Mouse (Mus musculus): Measurements from ENCODE around the gene Cacna1e. TPM values are rescaled to one million over a fixed set of nuclear protein-coding genes. Genes with fewer than 3 reads are reported as not detected.

The Cacna1e gene
- polyA plus RNA-seq, 1 experiment from 2014 or later = 3.2 TPM

DNA sequence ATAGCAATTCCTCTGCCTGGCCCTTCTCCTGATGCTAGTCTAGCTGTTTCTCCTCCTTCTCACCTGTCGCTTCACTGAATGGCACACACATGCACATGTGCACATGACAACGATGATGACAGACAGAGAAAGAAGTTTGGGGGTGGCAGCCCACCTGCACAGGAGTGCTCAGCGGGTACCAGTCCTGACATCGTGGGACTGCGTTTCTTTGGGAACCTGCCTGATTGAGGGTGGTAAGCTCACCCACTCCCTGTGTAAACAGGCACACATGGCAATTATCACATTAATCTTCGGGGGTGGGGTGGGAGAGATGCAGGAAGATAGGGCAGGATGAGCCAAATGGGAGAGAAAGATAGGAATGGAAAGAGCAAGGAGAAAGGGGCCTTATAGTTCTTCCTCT is 318.3 kb downstream of the Cacna1e start:
- no peak overlapping the region for H3K9ac ChIP-seq
- no peaks in the 10 kb centered on the region for H3K27me3 ChIP-seq
- H3K36me3 ChIP-seq (replicated peaks) = no peaks in the 10 kb centered on the region
- no peak overlapping the region for H3K4me2 ChIP-seq
- no peak overlapping the region for H3K27ac ChIP-seq
- no peaks in the 10 kb centered on the region for H3K4me1 ChIP-seq
- ATAC-seq (ENCODE audit: low FRiP score) = no peak
- 87% methylated on average over 6 of the region's 6 CpGs for WGBS
- no peak overlapping the region for H3K4me3 ChIP-seq (replicated peaks)
- H3K9me3 ChIP-seq = no peaks in the 10 kb centered on the region

DNA sequence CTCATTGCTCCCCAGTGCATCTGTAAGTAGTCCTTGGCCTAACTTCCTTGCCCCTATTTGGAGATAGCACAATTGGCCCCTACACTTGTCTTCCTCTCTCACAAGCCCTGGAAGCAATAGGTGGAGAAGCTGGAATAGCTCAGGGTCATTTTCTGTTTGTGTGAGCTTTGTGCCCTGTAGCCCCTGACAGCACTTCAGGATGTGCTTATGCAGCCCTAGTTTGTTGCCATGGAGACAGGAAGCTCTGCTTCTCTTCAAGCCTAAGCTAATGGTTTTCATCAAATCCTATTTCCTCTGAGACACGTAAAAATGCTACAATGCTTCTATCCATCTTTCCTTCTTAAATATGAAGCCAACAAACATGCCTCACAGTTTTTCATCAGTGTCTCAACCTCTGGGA is 328.5 kb downstream of the Cacna1e start:
- H3K9ac ChIP-seq = no peak overlapping the region
- H3K27ac ChIP-seq = no peak overlapping the region
- H3K9me3 ChIP-seq = no peaks in the 10 kb centered on the region
- no peaks in the 10 kb centered on the region for H3K36me3 ChIP-seq (replicated peaks)
- ATAC-seq (ENCODE audit: low FRiP score) = no peak
- no peak overlapping the region for H3K4me2 ChIP-seq
- H3K27me3 ChIP-seq = no peaks in the 10 kb centered on the region
- WGBS = 35% methylated on average over 1 of the region's 1 CpGs
- H3K4me3 ChIP-seq (replicated peaks) = no peak overlapping the region
- H3K4me1 ChIP-seq = peaks cover 3% of the 10 kb centered on the region; the same call in 1 of the 2 replicates

DNA sequence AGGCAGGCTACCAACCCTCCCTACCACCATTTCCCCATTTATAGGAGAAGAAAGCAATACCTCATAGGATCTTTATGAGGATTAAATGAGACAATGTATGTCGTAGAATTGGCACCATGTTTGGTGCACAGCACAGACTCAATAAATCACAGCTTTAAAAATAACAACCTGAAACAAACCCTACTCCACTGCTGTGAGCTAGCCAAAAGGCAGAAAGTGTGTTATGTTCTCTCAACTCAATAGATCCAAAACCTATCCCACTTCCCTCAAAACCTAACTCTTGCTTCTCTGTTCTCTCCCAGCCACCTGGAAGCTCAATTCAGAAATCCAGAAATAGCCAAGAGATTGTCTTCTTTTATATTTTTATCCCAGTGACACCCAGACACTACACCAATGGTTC is 331.2 kb downstream of the Cacna1e start:
- Histone ChIP-seq H3K9ac (no peak overlapping the region), H3K4me3 (replicated peaks) (no peak overlapping the region), H3K9me3 (no peaks in the 10 kb centered on the region), H3K4me2 (no peak overlapping the region), H3K27ac (no peak overlapping the region), H3K27me3 (no peaks in the 10 kb centered on the region), H3K36me3 (replicated peaks) (no peaks in the 10 kb centered on the region), H3K4me1 (peaks cover 3% of the 10 kb centered on the region; the same call in 1 of the 2 replicates)
- no peak for ATAC-seq (ENCODE audit: low FRiP score)
- 97% methylated on average over 1 of the region's 1 CpGs for WGBS

DNA sequence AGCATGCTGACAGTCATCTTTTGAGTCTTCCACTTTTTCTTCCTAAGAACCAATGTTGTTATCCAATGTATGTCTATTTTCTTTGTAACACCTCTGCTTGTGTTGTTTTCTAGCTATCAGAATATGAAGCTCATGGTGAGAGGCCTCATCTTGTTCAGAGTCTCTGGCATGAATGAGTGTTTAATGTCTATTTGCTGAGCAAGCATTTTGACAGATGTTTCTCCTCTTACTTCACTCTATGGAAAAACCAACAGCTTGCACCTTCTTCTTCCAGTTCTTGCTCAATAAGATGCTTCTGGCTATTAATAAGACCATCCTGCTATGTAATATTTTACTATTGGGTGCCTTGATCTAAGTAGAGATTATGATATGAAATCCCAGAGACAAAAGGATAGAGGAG is 346.9 kb downstream of the Cacna1e start:
- no peaks in the 10 kb centered on the region for H3K27me3 ChIP-seq
- no peaks in the 10 kb centered on the region for H3K36me3 ChIP-seq (replicated peaks)
- H3K9ac ChIP-seq = no peak overlapping the region
- H3K4me1 ChIP-seq = peaks cover 10% of the 10 kb centered on the region
- H3K4me2 ChIP-seq = no peak overlapping the region
- H3K27ac ChIP-seq = no peak overlapping the region
- no peaks in the 10 kb centered on the region for H3K9me3 ChIP-seq
- H3K4me3 ChIP-seq (replicated peaks) = no peak overlapping the region
- ATAC-seq (ENCODE audit: low FRiP score) = no peak

DNA sequence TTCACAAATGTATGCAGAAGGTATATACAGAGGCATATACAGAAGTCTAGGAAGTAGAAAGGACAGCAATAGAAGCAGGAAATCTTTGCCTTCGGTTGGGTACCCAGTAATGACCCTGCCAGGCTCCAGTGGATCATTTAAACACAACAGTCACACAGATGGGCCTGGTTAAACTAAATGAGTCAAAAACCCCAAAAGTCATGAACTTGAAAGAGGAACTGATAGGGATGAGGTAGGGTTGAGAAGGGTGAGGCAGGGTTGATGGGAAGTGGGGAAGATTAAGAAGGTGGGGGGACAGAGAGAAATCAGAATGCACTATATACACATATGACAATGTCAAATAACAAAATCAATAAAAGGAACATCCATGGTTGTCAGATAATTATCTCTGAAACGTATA is 347.5 kb downstream of the Cacna1e start:
- H3K4me2 ChIP-seq = no peak overlapping the region
- WGBS = 82% methylated on average over 2 of the region's 2 CpGs
- no peak for ATAC-seq (ENCODE audit: low FRiP score)
- H3K9me3 ChIP-seq = no peaks in the 10 kb centered on the region
- H3K4me1 ChIP-seq = peaks cover 11% of the 10 kb centered on the region
- H3K36me3 ChIP-seq (replicated peaks) = no peaks in the 10 kb centered on the region
- H3K27ac ChIP-seq = no peak overlapping the region
- no peak overlapping the region for H3K4me3 ChIP-seq (replicated peaks)
- no peaks in the 10 kb centered on the region for H3K27me3 ChIP-seq
- no peak overlapping the region for H3K9ac ChIP-seq

DNA sequence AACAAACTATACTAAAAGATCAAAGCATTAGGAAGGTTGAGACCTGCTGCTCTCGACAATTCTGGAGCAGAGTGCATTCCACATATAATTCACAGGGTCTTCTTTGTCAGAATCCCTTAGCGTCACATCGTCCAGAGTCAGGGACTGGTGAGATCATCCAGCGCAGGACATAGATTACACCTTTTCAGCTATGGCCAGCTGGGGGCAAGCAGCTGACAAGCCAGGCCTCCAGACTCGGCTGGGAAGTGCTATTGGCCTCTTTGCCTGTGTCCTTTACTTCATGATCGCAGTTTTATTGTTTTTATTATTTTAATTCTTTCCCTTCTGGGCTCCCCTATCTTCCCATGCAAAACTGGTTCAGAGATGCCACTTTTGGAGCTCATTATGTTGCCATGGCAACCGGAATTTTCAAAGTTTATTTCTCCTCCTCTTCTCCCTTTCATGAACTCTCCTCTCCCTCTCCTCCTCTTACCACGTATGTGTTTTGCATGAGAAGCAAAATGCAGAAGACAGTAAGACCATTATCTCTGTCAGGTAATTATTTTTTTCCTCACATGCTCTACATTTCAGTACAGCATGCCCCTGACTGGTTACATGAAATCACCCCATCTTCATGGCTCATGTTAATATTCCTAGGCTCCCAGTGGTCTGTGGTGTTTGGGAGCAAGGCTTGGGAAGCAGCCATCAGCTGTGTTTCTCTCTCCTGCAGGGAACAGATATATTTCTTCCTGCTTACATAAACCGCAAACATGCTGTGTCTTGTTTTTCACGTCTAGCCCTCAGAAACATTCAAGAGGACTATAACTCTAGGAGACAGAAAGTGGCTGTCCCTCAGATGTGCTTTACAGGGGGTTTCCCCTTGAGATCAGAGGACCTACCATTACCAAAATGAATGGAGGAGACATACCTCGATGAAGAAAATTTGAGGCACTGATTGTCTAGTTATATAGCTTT is 351.0 kb downstream of the Cacna1e start:
- Histone ChIP-seq H3K27ac (no peak overlapping the region), H3K4me2 (no peak overlapping the region), H3K4me1 (peaks cover 11% of the 10 kb centered on the region), H3K27me3 (no peaks in the 10 kb centered on the region), H3K9ac (no peak overlapping the region), H3K4me3 (replicated peaks) (no peak overlapping the region), H3K9me3 (no peaks in the 10 kb centered on the region), H3K36me3 (replicated peaks) (no peaks in the 10 kb centered on the region)
- 59% methylated on average over 11 of the region's 11 CpGs for WGBS
- no peak for ATAC-seq (ENCODE audit: low FRiP score)

DNA sequence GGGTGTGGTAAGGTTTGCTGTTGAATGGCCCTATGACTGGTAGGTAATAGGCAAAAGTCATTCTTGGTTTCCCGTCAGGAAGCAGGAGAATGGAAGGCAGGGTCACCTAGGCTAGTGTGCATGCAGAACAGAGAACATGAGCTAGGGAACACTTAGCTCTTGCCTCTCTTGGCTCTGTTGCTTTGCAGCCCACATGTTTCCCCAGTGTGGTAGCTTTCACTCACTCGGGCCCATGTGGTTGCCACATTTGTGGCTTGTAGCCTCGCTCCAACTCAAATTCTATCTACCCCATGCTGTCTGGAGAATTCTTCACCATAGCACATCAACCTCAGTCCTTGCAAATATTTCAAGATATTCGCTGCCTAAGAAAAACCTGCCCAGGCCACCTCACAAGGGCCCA is 354.6 kb downstream of the Cacna1e start:
- Histone ChIP-seq H3K4me3 (replicated peaks) (no peak overlapping the region), H3K36me3 (replicated peaks) (no peaks in the 10 kb centered on the region), H3K4me2 (no peak overlapping the region), H3K27me3 (no peaks in the 10 kb centered on the region), H3K9ac (no peak overlapping the region), H3K4me1 (peaks cover 11% of the 10 kb centered on the region), H3K27ac (no peak overlapping the region), H3K9me3 (no peaks in the 10 kb centered on the region)
- WGBS = 94% methylated on average over 4 of the region's 4 CpGs
- no peak for ATAC-seq (ENCODE audit: low FRiP score)

DNA sequence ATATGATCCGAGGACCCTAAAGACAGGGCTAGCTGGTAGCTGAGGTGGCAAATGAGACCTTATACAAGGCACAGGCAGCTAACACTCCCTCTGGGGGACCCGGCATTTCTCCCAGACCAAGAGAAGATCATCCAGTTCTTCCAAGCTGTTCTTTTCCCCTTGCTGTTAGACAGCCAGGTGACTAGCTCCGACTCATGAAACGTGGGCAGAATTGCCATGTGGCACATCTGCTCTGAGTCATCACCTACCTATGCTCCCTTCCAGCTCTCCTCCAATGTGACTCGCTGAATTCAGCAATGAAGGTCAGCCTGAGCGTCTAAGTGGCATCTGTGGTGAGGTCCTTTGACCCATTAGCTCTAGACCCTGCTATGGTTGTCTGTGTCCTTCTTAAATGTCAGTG is 355.5 kb downstream of the Cacna1e start:
- H3K9ac ChIP-seq = no peak overlapping the region
- no peak for ATAC-seq (ENCODE audit: low FRiP score)
- H3K36me3 ChIP-seq (replicated peaks) = no peaks in the 10 kb centered on the region
- H3K4me1 ChIP-seq = peaks cover 11% of the 10 kb centered on the region
- H3K27me3 ChIP-seq = no peaks in the 10 kb centered on the region
- WGBS = 88% methylated on average over 6 of the region's 6 CpGs
- no peak overlapping the region for H3K4me2 ChIP-seq
- H3K27ac ChIP-seq = no peak overlapping the region
- no peaks in the 10 kb centered on the region for H3K9me3 ChIP-seq
- H3K4me3 ChIP-seq (replicated peaks) = no peak overlapping the region

DNA sequence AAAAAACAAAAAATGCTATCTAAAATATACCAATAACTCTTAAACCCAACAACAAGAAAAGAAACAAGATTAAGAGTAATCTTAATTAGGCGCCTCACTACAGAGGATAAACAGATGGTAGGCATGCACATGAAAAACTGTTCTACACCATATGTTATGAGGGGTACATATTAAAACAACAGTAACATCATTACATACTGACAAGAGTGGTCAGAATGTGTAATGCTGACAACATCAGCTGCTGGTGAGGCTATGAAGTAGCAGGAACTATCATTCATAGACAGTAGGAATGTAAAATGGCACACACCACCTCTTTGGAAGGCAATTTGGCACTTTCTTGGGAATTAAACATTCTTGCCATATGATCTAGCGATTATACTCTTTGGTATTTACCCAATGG is 363.6 kb downstream of the Cacna1e start:
- no peaks in the 10 kb centered on the region for H3K9me3 ChIP-seq
- H3K27me3 ChIP-seq = no peaks in the 10 kb centered on the region
- H3K4me1 ChIP-seq = no peaks in the 10 kb centered on the region
- H3K4me3 ChIP-seq (replicated peaks) = no peak overlapping the region
- H3K4me2 ChIP-seq = no peak overlapping the region
- H3K36me3 ChIP-seq (replicated peaks) = no peaks in the 10 kb centered on the region
- ATAC-seq (ENCODE audit: low FRiP score) = no peak
- H3K9ac ChIP-seq = no peak overlapping the region
- WGBS = 93% methylated on average over 2 of the region's 2 CpGs
- no peak overlapping the region for H3K27ac ChIP-seq

DNA sequence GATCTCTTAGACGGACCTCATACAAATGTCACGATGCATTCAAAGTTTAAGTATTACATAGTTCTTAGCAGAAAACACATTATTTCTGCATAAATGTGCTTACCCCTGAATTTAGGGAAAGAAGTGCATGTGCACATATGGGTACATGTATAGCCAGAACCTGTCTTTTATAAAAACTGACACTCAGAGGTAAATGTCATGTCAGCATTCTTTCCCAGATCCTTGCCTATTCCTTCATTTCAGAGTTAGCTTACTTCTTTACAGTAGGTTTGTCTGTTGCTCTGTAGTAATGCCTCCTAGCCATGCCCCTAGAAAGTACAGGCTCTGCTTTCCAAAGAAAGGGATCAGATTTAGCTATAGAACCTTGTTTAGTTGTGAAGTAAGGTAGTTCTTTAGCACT is 369.0 kb downstream of the Cacna1e start:
- H3K27me3 ChIP-seq = no peaks in the 10 kb centered on the region
- H3K4me2 ChIP-seq = no peak overlapping the region
- no peaks in the 10 kb centered on the region for H3K36me3 ChIP-seq (replicated peaks)
- 89% methylated on average over 2 of the region's 2 CpGs for whole genome bisulfite sequencing
- ATAC-seq (ENCODE audit: low FRiP score) = no peak
- no peak overlapping the region for H3K9ac ChIP-seq
- no peaks in the 10 kb centered on the region for H3K9me3 ChIP-seq
- no peak overlapping the region for H3K27ac ChIP-seq
- H3K4me3 ChIP-seq (replicated peaks) = no peak overlapping the region
- H3K4me1 ChIP-seq = no peaks in the 10 kb centered on the region

DNA sequence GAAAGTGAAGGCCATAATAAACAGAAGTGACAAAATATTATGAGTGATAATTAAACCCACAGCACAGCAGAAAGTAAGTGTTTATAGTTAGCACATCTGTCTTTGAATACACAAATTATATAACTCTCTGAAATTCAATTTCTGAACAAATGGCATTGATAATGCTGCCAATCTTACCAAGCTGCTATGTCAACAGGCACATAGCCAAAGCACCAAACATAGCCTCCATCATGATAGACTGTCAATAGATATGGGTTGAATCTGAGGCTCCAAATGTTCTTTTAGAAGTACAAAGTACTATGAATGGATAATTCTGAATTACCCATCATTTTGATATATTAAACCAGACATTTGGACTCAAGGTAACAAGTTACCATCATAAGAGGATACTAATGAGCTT is 372.6 kb downstream of the Cacna1e start:
- no peak overlapping the region for H3K4me2 ChIP-seq
- H3K36me3 ChIP-seq (replicated peaks) = no peaks in the 10 kb centered on the region
- H3K9ac ChIP-seq = no peak overlapping the region
- no peak overlapping the region for H3K4me3 ChIP-seq (replicated peaks)
- no peak overlapping the region for H3K27ac ChIP-seq
- no peaks in the 10 kb centered on the region for H3K27me3 ChIP-seq
- no peaks in the 10 kb centered on the region for H3K4me1 ChIP-seq
- no peak for ATAC-seq (ENCODE audit: low FRiP score)
- H3K9me3 ChIP-seq = no peaks in the 10 kb centered on the region

DNA sequence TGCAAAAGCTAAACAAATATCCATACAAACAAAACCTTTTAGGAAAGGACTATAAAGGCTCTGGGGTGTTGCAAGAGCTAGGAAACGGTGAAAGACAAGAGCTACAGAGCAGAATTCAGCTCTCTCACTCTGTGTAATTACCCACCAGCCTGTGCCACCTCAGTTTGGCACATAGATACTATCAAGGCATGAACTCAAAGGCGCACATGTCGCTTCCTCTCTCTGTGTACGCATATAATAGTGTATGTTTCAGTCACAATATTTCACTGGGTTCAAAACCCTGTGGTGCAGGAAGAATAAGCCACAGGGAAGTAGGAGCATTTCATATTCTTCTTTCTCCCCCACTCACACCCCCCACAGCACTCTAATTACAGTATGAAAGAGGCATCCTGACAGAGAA is 380.3 kb downstream of the Cacna1e start:
- 61% methylated on average over 4 of the region's 4 CpGs for WGBS
- Histone ChIP-seq H3K4me3 (replicated peaks) (no peak overlapping the region), H3K36me3 (replicated peaks) (no peaks in the 10 kb centered on the region), H3K9ac (no peak overlapping the region), H3K4me1 (peaks cover 13% of the 10 kb centered on the region), H3K9me3 (no peaks in the 10 kb centered on the region), H3K4me2 (no peak overlapping the region), H3K27ac (no peak overlapping the region), H3K27me3 (no peaks in the 10 kb centered on the region)
- no peak for ATAC-seq (ENCODE audit: low FRiP score)

DNA sequence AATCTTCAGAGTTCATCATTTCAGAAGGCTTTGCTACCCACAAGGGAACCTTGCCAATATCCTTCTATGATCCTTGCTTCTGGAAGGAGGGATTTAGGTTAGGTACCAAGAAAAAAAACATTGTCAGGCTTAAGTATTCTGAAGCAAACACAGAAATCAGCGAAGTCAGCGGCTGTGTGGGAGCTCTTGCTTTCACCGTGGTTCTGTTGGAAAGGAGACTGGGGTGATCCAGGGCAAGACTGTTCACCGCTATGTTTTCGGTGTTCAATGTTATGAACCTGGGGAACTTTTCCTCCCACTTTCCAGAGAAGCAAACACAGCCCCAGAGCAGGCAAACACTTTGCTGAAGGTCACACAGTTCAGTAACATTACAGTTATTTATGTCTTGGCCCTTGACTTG is 383.4 kb downstream of the Cacna1e start:
- H3K4me1 ChIP-seq = peaks cover 13% of the 10 kb centered on the region
- H3K4me2 ChIP-seq = no peak overlapping the region
- no peak overlapping the region for H3K4me3 ChIP-seq (replicated peaks)
- H3K36me3 ChIP-seq (replicated peaks) = no peaks in the 10 kb centered on the region
- no peak for ATAC-seq (ENCODE audit: low FRiP score)
- H3K27ac ChIP-seq = no peak overlapping the region
- H3K9ac ChIP-seq = no peak overlapping the region
- 82% methylated on average over 5 of the region's 5 CpGs for WGBS
- H3K9me3 ChIP-seq = no peaks in the 10 kb centered on the region
- H3K27me3 ChIP-seq = no peaks in the 10 kb centered on the region

Data from forebrain, embryonic 12.5 days (tissue).